Mouse (Mus musculus): ENCODE measurements around the gene Tspan11. TPM values are rescaled to one million over a fixed set of nuclear protein-coding genes. Genes with fewer than 3 reads are reported as not detected.
A peak's percentile ranks its signal among the peaks of the same experiment; 100 is the strongest.

Tspan11 gene
- polyA plus RNA-seq, 1 experiment from 2014 or later, result 10.8 TPM

GRCm38 (mm10) chr6:127853771-127854687 is 33.4 kb upstream of the Tspan11 start:
- peaks cover 16% of the 10 kb centered on the region for H3K4me1 ChIP-seq (ENCODE audit: control insufficient read depth, insufficient read depth, low read length)
- H3K4me2 ChIP-seq, result no peak overlapping the region
- no peak overlapping the region for H3K4me3 ChIP-seq (ENCODE audit: low read depth, low read length)
- H3K27ac ChIP-seq (ENCODE audit: low read depth, low read length), result no peak overlapping the region
- H3K9ac ChIP-seq (ENCODE audit: low read length), result no peak overlapping the region
- no peak for ATAC-seq (ENCODE audit: low FRiP score)
- H3K36me3 ChIP-seq (ENCODE audit: control insufficient read depth, insufficient read depth, low read length), result no peaks in the 10 kb centered on the region
- no peaks in the 10 kb centered on the region for H3K9me3 ChIP-seq (ENCODE audit: control insufficient read depth, low read length)
- 34% methylated on average over 16 of the region's 16 CpGs for WGBS
- peak; percentile 86 for DNase-seq (ENCODE audit: low spot score, missing footprints)
- H3K27me3 ChIP-seq (ENCODE audit: control insufficient read depth, insufficient read depth, low read length), result no peaks in the 10 kb centered on the region

- H3K9ac ChIP-seq (ENCODE audit: low read length), result no peak overlapping the region
- no peaks in the 10 kb centered on the region for H3K9me3 ChIP-seq (ENCODE audit: control insufficient read depth, low read length)
- ATAC-seq (ENCODE audit: low FRiP score) (no peak), DNase-seq (ENCODE audit: low spot score, missing footprints) (peak; percentile 83)
- 93% methylated on average over 2 of the region's 2 CpGs for WGBS
- H3K27me3 ChIP-seq (ENCODE audit: control insufficient read depth, insufficient read depth, low read length), result no peaks in the 10 kb centered on the region
- H3K36me3 ChIP-seq (ENCODE audit: control insufficient read depth, insufficient read depth, low read length), result no peaks in the 10 kb centered on the region
- no peak overlapping the region for H3K4me2 ChIP-seq
- H3K4me1 ChIP-seq (ENCODE audit: control insufficient read depth, insufficient read depth, low read length), result peaks cover 16% of the 10 kb centered on the region
- no peak overlapping the region for H3K27ac ChIP-seq (ENCODE audit: low read depth, low read length)
- H3K4me3 ChIP-seq (ENCODE audit: low read depth, low read length), result no peak overlapping the region
Measured at GRCm38 (mm10) chr6:127854688-127855013, 32.7 kb upstream of the Tspan11 start.

GRCm38 (mm10) chr6:127855711-127856295 is 31.6 kb upstream of the Tspan11 start:
- Histone ChIP-seq H3K4me1 (ENCODE audit: control insufficient read depth, insufficient read depth, low read length) (peaks cover 16% of the 10 kb centered on the region), H3K9ac (ENCODE audit: low read length) (no peak overlapping the region), H3K27ac (ENCODE audit: low read depth, low read length) (no peak overlapping the region), H3K4me2 (no peak overlapping the region), H3K27me3 (ENCODE audit: control insufficient read depth, insufficient read depth, low read length) (no peaks in the 10 kb centered on the region), H3K36me3 (ENCODE audit: control insufficient read depth, insufficient read depth, low read length) (no peaks in the 10 kb centered on the region), H3K4me3 (ENCODE audit: low read depth, low read length) (no peak overlapping the region), H3K9me3 (ENCODE audit: control insufficient read depth, low read length) (no peaks in the 10 kb centered on the region)
- ATAC-seq (ENCODE audit: low FRiP score) (peak; percentile 64), DNase-seq (ENCODE audit: low spot score, missing footprints) (peak; percentile 80)
- 34% methylated on average over 9 of the region's 9 CpGs for WGBS

- H3K27ac ChIP-seq (ENCODE audit: low read depth, low read length), result no peak overlapping the region
- no peaks in the 10 kb centered on the region for H3K27me3 ChIP-seq (ENCODE audit: control insufficient read depth, insufficient read depth, low read length)
- DNase-seq (ENCODE audit: low spot score, missing footprints), result peak; percentile 62
- 65% methylated on average over 9 of the region's 9 CpGs for WGBS
- no peak for ATAC-seq (ENCODE audit: low FRiP score)
- H3K36me3 ChIP-seq (ENCODE audit: control insufficient read depth, insufficient read depth, low read length), result no peaks in the 10 kb centered on the region
- H3K4me2 ChIP-seq, result no peak overlapping the region
- H3K4me1 ChIP-seq (ENCODE audit: control insufficient read depth, insufficient read depth, low read length), result no peaks in the 10 kb centered on the region
- H3K4me3 ChIP-seq (ENCODE audit: low read depth, low read length), result no peak overlapping the region
- no peaks in the 10 kb centered on the region for H3K9me3 ChIP-seq (ENCODE audit: control insufficient read depth, low read length)
- no peak overlapping the region for H3K9ac ChIP-seq (ENCODE audit: low read length)
Measured at GRCm38 (mm10) chr6:127861951-127862350, 25.4 kb upstream of the Tspan11 start.

GRCm38 (mm10) chr6:127865391-127865790 is 22.0 kb upstream of the Tspan11 start:
- Histone ChIP-seq H3K9me3 (ENCODE audit: control insufficient read depth, low read length) (no peaks in the 10 kb centered on the region), H3K4me3 (ENCODE audit: low read depth, low read length) (no peak overlapping the region), H3K9ac (ENCODE audit: low read length) (no peak overlapping the region), H3K27me3 (ENCODE audit: control insufficient read depth, insufficient read depth, low read length) (no peaks in the 10 kb centered on the region), H3K4me2 (no peak overlapping the region), H3K36me3 (ENCODE audit: control insufficient read depth, insufficient read depth, low read length) (no peaks in the 10 kb centered on the region), H3K27ac (ENCODE audit: low read depth, low read length) (no peak overlapping the region), H3K4me1 (ENCODE audit: control insufficient read depth, insufficient read depth, low read length) (no peaks in the 10 kb centered on the region)
- WGBS, result 81% methylated on average over 4 of the region's 4 CpGs
- ATAC-seq (ENCODE audit: low FRiP score), result no peak
- DNase-seq (ENCODE audit: low spot score, missing footprints), result peak; percentile 73

- Histone ChIP-seq H3K9ac (ENCODE audit: low read length) (no peak overlapping the region), H3K27ac (ENCODE audit: low read depth, low read length) (no peak overlapping the region), H3K36me3 (ENCODE audit: control insufficient read depth, insufficient read depth, low read length) (no peaks in the 10 kb centered on the region), H3K27me3 (ENCODE audit: control insufficient read depth, insufficient read depth, low read length) (no peaks in the 10 kb centered on the region), H3K4me1 (ENCODE audit: control insufficient read depth, insufficient read depth, low read length) (no peaks in the 10 kb centered on the region), H3K4me2 (no peak overlapping the region), H3K9me3 (ENCODE audit: control insufficient read depth, low read length) (peaks cover 4% of the 10 kb centered on the region; the same call in 1 of the 2 replicates), H3K4me3 (ENCODE audit: low read depth, low read length) (no peak overlapping the region)
- DNase-seq (ENCODE audit: low spot score, missing footprints) (peak; percentile 72), ATAC-seq (ENCODE audit: low FRiP score) (no peak)
- WGBS, result 61% methylated on average over 8 of the region's 8 CpGs
Measured at GRCm38 (mm10) chr6:127868546-127868945, 18.8 kb upstream of the Tspan11 start.

GRCm38 (mm10) chr6:127869121-127869520 is 18.3 kb upstream of the Tspan11 start:
- no peaks in the 10 kb centered on the region for H3K4me1 ChIP-seq (ENCODE audit: control insufficient read depth, insufficient read depth, low read length)
- no peak overlapping the region for H3K27ac ChIP-seq (ENCODE audit: low read depth, low read length)
- DNase-seq (ENCODE audit: low spot score, missing footprints) (peak; percentile 75), ATAC-seq (ENCODE audit: low FRiP score) (no peak)
- no peak overlapping the region for H3K9ac ChIP-seq (ENCODE audit: low read length)
- peaks cover 4% of the 10 kb centered on the region; the same call in 1 of the 2 replicates for H3K9me3 ChIP-seq (ENCODE audit: control insufficient read depth, low read length)
- H3K4me3 ChIP-seq (ENCODE audit: low read depth, low read length), result no peak overlapping the region
- H3K27me3 ChIP-seq (ENCODE audit: control insufficient read depth, insufficient read depth, low read length), result no peaks in the 10 kb centered on the region
- H3K36me3 ChIP-seq (ENCODE audit: control insufficient read depth, insufficient read depth, low read length), result no peaks in the 10 kb centered on the region
- WGBS, result 85% methylated on average over 7 of the region's 7 CpGs
- no peak overlapping the region for H3K4me2 ChIP-seq

GRCm38 (mm10) chr6:127870345-127871324 is 16.8 kb upstream of the Tspan11 start:
- Histone ChIP-seq H3K4me3 (ENCODE audit: low read depth, low read length) (no peak overlapping the region), H3K9ac (ENCODE audit: low read length) (no peak overlapping the region), H3K36me3 (ENCODE audit: control insufficient read depth, insufficient read depth, low read length) (no peaks in the 10 kb centered on the region), H3K27ac (ENCODE audit: low read depth, low read length) (no peak overlapping the region), H3K4me2 (no peak overlapping the region), H3K9me3 (ENCODE audit: control insufficient read depth, low read length) (peaks cover 4% of the 10 kb centered on the region; the same call in 1 of the 2 replicates), H3K4me1 (ENCODE audit: control insufficient read depth, insufficient read depth, low read length) (no peaks in the 10 kb centered on the region), H3K27me3 (ENCODE audit: control insufficient read depth, insufficient read depth, low read length) (no peaks in the 10 kb centered on the region)
- 78% methylated on average over 12 of the region's 12 CpGs for WGBS
- peak; percentile 79 for DNase-seq (ENCODE audit: low spot score, missing footprints)
- no peak for ATAC-seq (ENCODE audit: low FRiP score)
